Mouse (Mus musculus) heart, embryonic 14.5 days (tissue): Measurements from ENCODE around the gene Gm45015. TPM values are rescaled to one million over a fixed set of nuclear protein-coding genes. Genes with fewer than 3 reads are reported as not detected.

Experiments
- ATAC-seq: fragments of 200-750 bp; cut with Nextera tagmentation; 2 replicates; pipeline ENCODE4 v1.8.0; 2017; ENCODE audit warnings: low read depth, moderate TSS enrichment; ENCODE audit not compliant: insufficient number of reproducible peaks, insufficient read depth, low FRiP score
- H3K27ac ChIP-seq, 2 experiments: fragments of 200-500 bp in 1 of 2; fragments of 300-500 bp in 1 of 2; sonication (generic) in 1 of 2; replicated peaks in 1 of 2; 2 replicates each; pipeline ENCODE4 v1.5.1; 2012 to 2014; ENCODE audit warnings: low read depth in 2 of 2, low read length in 2 of 2, control low read depth in 1 of 2, mild to moderate bottlenecking in 1 of 2, mixed read lengths in 1 of 2; ENCODE audit not compliant: control insufficient read depth in 1 of 2, insufficient read depth in 1 of 2
- H3K27me3 ChIP-seq: fragments of 300-500 bp; sonication (generic); 2 replicates; pipeline ENCODE4 v1.6.1; 2014; ENCODE audit warnings: mild to moderate bottlenecking, low read length, control low read depth; ENCODE audit not compliant: control insufficient read depth, insufficient read depth
- H3K36me3 ChIP-seq: fragments of 300-500 bp; sonication (generic); 2 replicates; pipeline ENCODE4 v1.6.1; 2014; ENCODE audit warnings: mild to moderate bottlenecking, control low read depth, low read length, mixed read lengths; ENCODE audit not compliant: control insufficient read depth, insufficient read depth
- H3K4me1 ChIP-seq, 2 experiments: fragments of 200-500 bp in 1 of 2; fragments of 300-500 bp in 1 of 2; sonication (generic) in 1 of 2; 2 replicates each; pipeline ENCODE4 v1.6.1; 2012 to 2014; ENCODE audit warnings: low read length in 2 of 2, control low read depth in 1 of 2, mixed read lengths in 1 of 2; ENCODE audit not compliant: control insufficient read depth in 2 of 2, insufficient read depth in 2 of 2
- H3K4me2 ChIP-seq: fragments of 300-500 bp; sonication (generic); 2 replicates; pipeline ENCODE4 v1.6.1; 2014; ENCODE audit warnings: mild to moderate bottlenecking, low read length
- H3K4me3 ChIP-seq, 2 experiments: fragments of 200-500 bp in 1 of 2; fragments of 300-500 bp in 1 of 2; sonication (generic) in 1 of 2; 2 replicates each; pipeline ENCODE4 v1.5.1; 2012 to 2014; ENCODE audit warnings: low read length in 2 of 2, mild to moderate bottlenecking in 2 of 2, control low read depth in 1 of 2, low read depth in 1 of 2, moderate library complexity in 1 of 2; ENCODE audit not compliant: control insufficient read depth in 1 of 2, insufficient read depth in 1 of 2
- H3K9ac ChIP-seq: fragments of 300-500 bp; sonication (generic); 2 replicates; pipeline ENCODE4 v1.6.1; 2014; ENCODE audit warnings: mild to moderate bottlenecking, low read length
- H3K9me3 ChIP-seq: fragments of 300-500 bp; sonication (generic); 2 replicates; pipeline ENCODE4 v1.6.1; 2016; ENCODE audit warnings: low read length, control low read depth; ENCODE audit not compliant: control insufficient read depth
- WGBS: fragments of 180-500 bp; shearing (Covaris S2); extraction: QIAGEN DNeasy Blood & Tissue Kit; methylation state at CpG from one replicate; pipeline ENCODE4 v1.1.7; 2014; 5-methylcytosine and 5-hydroxymethylcytosine counted together
- polyA plus RNA-seq: library from polyadenylated mRNA; unstranded; fragments of >200 nt; fragmentation: Nextera tagmentation; extraction: Ambion mirVana; gene quantifications from 2 replicates; pipeline ENCODE4 v1.2.1, GENCODE M21; 2014

Gm45015 gene
- polyA plus RNA-seq = not detected in 2 replicates

DNA sequence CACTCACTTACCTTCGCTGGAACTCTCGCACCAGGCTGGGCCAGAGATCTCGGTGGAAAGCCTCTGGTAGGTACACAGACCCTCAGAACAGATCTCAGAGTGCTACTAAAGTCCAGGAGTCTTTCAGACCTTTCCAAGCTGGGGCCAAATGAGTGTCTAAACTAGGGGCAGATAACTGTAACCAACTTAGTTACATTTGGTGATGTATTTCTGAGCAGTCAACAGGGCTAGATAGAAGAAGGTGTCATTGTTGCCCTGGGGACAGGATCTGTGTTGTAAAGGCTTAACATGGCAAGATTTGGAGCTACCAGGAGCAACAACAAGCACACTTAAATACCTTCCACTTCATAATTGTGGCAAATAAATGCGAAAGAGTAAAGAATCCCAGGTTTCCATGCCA is at the start of gene Gm45015:
Gm45015 (minus strand) TSS at position 101 of the 400 bp plus-strand sequence.
- Histone ChIP-seq H3K27ac (no peak within 1 kb of the TSS), H3K4me3 (no peak within 1 kb of the TSS), H3K4me1 (no peaks in the 10 kb centered on the region), H3K36me3 (no peaks in the 10 kb centered on the region), H3K9me3 (no peaks in the 10 kb centered on the region), H3K9ac (no peak within 1 kb of the TSS), H3K4me2 (no peak within 1 kb of the TSS), H3K27me3 (no peaks in the 10 kb centered on the region)
- no peak for ATAC-seq
- 65% methylated on average over 4 of the region's 4 CpGs for WGBS

DNA sequence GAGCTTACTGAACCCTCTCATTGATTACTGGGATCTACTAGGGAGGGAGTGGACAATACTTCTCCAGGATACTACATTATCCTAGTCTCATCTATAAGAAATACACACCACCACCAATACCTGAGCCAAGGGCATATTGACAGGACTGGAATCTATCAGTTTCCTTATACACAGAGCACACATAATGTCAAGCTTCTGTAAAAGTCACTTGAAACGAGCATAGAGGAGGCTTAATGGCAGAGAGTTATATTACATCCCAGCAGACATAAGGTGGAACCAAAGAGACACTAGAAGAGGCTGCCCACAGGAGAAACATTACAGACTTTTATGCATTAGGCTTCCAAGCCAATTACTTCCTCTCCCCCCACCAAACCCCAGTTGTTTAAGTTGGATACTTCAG is 48.3 kb upstream of the Gm45015 start:
- H3K4me2 ChIP-seq = no peak overlapping the region
- H3K27ac ChIP-seq = no peak overlapping the region
- H3K36me3 ChIP-seq = no peaks in the 10 kb centered on the region
- no peak overlapping the region for H3K4me3 ChIP-seq
- no peaks in the 10 kb centered on the region for H3K27me3 ChIP-seq
- WGBS = 22% methylated on average over 1 of the region's 1 CpGs
- no peak overlapping the region for H3K9ac ChIP-seq
- no peak for ATAC-seq
- H3K9me3 ChIP-seq = no peaks in the 10 kb centered on the region
- H3K4me1 ChIP-seq = no peaks in the 10 kb centered on the region

DNA sequence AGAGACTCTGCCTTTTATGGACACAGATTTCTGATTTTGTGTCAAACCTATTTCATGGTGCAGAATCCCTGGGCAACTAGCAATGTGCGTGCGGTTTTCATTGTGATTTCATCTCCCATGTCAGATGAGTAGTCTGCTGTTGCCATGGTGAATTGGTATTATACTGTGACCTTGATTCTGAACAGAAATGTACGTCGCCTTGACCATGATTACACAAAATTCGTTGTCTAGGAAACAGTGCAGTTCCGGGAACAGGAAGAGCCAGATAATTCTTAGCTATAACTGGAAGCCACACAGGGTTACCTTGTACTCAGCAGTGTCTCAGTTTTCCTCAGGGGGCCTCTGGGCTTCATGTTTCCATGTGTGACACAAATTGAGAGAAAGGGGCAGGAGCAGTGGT is 47.8 kb upstream of the Gm45015 start:
- no peaks in the 10 kb centered on the region for H3K36me3 ChIP-seq
- ATAC-seq = no peak
- H3K9me3 ChIP-seq = no peaks in the 10 kb centered on the region
- no peak overlapping the region for H3K4me2 ChIP-seq
- no peak overlapping the region for H3K4me3 ChIP-seq
- no peaks in the 10 kb centered on the region for H3K27me3 ChIP-seq
- no peak overlapping the region for H3K27ac ChIP-seq
- no peaks in the 10 kb centered on the region for H3K4me1 ChIP-seq
- H3K9ac ChIP-seq = no peak overlapping the region
- WGBS = 63% methylated on average over 6 of the region's 6 CpGs

DNA sequence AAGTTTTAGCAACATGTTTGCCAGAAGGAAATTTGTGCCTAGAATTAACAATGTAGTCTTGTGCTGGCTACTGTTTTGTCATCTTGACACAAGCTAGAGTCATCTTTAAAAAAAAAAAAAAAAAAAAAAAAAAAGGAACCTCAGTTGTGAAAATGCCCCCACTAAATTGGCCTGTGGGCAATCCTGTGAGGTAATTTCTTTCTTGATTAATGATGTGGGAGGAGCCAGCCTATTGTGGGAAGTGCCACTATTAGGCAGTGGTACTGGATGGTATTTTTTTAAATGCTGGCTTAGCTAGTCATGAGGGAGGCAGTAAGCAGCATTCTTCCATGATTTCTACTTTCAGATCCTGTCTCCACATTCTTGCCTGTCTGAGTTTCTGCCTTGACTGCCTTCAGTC is 26.7 kb upstream of the Gm45015 start:
- ATAC-seq = no peak
- no peak overlapping the region for H3K27ac ChIP-seq
- no peak overlapping the region for H3K4me3 ChIP-seq
- H3K4me1 ChIP-seq = no peaks in the 10 kb centered on the region
- H3K9ac ChIP-seq = no peak overlapping the region
- H3K27me3 ChIP-seq = no peaks in the 10 kb centered on the region
- H3K4me2 ChIP-seq = no peak overlapping the region
- no peaks in the 10 kb centered on the region for H3K9me3 ChIP-seq
- peaks cover 10% of the 10 kb centered on the region; the same call in 1 of the 2 replicates for H3K36me3 ChIP-seq

DNA sequence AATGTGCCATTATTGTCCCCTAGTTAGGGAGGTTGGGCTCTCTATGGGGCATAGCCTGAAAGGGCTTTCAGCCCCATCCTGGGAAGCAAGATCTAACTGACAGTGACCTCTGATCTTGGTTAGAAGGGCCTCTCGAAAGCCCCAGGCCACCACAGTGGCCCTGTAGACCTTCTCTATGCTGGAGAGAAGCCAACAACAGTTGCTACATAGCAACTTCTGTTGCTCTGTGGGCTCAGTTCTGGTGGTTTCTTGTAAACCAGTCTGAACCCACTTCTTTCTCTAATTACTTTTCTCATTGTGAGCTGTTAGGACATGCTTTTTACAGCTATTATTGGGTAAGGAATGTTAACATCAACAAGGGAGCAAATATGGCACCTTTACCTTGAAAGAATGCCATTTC is 20.1 kb upstream of the Gm45015 start:
- Histone ChIP-seq H3K27me3 (no peaks in the 10 kb centered on the region), H3K4me3 (no peak overlapping the region), H3K4me2 (no peak overlapping the region), H3K27ac (no peak overlapping the region), H3K36me3 (peaks cover 70% of the 10 kb centered on the region), H3K9ac (no peak overlapping the region), H3K9me3 (no peaks in the 10 kb centered on the region; the same call in 1 of the 2 replicates), H3K4me1 (no peaks in the 10 kb centered on the region)
- WGBS = 81% methylated on average over 1 of the region's 1 CpGs
- no peak for ATAC-seq

DNA sequence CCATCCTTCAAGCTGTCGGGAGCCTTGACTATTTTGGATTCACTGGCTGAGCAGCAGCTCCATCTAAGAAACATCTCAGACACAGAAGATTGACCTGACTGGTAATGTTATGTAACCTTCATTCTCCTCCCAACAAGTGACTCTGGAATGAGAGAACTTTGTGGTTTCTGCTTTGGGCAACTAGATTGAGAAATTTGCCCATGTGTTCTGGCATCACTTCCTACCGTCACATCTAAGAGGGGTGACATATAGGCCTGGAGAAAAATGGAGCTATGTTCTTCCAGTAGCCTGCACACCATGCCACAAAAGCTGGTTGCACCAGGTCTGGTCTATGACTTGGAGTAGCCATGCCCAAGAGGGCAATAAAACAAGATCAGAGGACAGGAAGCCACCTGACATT is 19.5 kb upstream of the Gm45015 start:
- H3K9ac ChIP-seq = no peak overlapping the region
- WGBS = 81% methylated on average over 2 of the region's 2 CpGs
- H3K9me3 ChIP-seq = no peaks in the 10 kb centered on the region; the same call in 1 of the 2 replicates
- no peaks in the 10 kb centered on the region for H3K4me1 ChIP-seq
- peaks cover 76% of the 10 kb centered on the region for H3K36me3 ChIP-seq
- no peak for ATAC-seq
- H3K27ac ChIP-seq = no peak overlapping the region
- no peak overlapping the region for H3K4me2 ChIP-seq
- H3K27me3 ChIP-seq = no peaks in the 10 kb centered on the region
- no peak overlapping the region for H3K4me3 ChIP-seq

DNA sequence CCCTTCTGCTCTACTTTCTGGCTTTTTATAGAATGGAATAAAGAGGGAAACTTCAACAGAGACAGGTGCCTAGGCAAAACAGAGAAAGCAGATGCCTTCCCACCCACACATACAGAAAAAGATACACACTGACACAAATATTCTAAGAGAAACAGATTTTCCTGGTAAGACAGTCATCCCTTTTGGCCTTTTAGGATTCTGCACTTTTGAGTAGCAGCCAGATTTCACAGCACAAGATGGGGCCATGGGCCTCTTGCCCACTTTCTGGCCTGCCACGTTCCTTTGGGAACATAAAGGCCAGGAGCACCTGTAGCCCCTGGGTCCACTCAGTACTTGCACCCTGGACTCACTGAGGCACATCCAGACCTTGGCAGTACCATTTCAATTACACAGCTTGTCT is 7.7 kb upstream of the Gm45015 start:
- Histone ChIP-seq H3K4me3 (no peak overlapping the region), H3K9me3 (no peaks in the 10 kb centered on the region), H3K4me2 (no peak overlapping the region), H3K27ac (no peak overlapping the region), H3K4me1 (peaks cover 2 to 7% of the 10 kb centered on the region in 2 experiments; a peak in 2 of 4 replicates), H3K27me3 (no peaks in the 10 kb centered on the region), H3K9ac (no peak overlapping the region), H3K36me3 (peaks cover 9% of the 10 kb centered on the region)
- 73% methylated on average over 1 of the region's 1 CpGs for WGBS
- no peak for ATAC-seq

DNA sequence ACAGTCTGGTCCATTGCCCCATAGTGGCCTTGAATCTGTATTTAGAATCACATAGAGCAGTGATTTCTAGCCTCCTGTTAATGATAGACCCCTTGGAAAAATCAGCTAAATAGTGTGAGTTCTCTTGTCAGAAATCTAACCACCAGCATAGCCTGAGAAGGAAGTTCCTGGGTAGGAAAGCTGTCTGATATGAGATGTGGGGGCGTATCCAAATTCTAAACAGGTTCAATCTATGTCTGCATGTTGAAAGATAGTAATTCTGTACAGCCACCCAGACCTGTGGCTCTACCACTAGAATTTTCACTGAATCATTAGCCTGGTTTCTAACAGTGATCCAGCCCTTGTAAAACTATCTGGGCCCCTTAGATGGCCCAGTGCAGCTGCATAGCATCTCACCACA is 7.2 kb upstream of the Gm45015 start:
- H3K36me3 ChIP-seq = peaks cover 9% of the 10 kb centered on the region
- H3K27me3 ChIP-seq = no peaks in the 10 kb centered on the region
- 81% methylated on average over 1 of the region's 1 CpGs for WGBS
- peak overlapping the region; percentile 69 for H3K4me2 ChIP-seq
- H3K27ac ChIP-seq = no peak overlapping the region
- peaks cover 2 to 7% of the 10 kb centered on the region in 2 experiments; a peak in 2 of 4 replicates for H3K4me1 ChIP-seq
- peak overlapping the region in 1 of 2 experiments; percentile 65; a peak in 1 of 4 replicates for H3K4me3 ChIP-seq
- ATAC-seq = no peak
- no peaks in the 10 kb centered on the region for H3K9me3 ChIP-seq
- H3K9ac ChIP-seq = no peak overlapping the region
